Mouse (Mus musculus) layer of hippocampus, adult 9-10 months (tissue): Measurements from ENCODE around the gene Olfr247.
"Not testable (repeated sequence)": the region's sequence is repeated elsewhere in the genome, so short reads cannot be mapped to it uniquely, and the experiment has no call there.

Experiments used
- DNase-seq: peaks from one replicate; pipeline ENCODE4 v3.0.0; 2022; ENCODE audit warnings: low spot score

Olfr247 gene

DNA sequence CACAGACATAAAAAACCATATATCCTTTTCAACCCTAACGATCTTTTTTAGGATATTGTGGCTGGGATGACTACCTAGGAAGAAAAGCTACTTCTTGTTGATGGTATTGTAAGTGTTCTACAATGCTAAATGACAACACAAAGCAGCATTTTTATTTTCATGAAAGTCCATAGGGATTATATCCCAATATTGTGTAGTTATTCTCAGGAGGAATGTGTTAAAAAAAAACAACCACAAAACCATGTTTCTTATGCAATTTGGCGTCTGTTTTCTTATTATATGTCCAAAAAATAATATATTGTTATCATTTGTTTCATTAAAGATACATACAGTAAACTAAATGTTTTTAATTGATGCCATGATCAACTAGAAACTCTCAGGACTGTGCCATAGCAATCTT, at the start of gene Olfr247:
Olfr247 (minus strand) TSS at position 101 of the 400 bp plus-strand sequence.
- not testable (repeated sequence) for DNase-seq

DNA sequence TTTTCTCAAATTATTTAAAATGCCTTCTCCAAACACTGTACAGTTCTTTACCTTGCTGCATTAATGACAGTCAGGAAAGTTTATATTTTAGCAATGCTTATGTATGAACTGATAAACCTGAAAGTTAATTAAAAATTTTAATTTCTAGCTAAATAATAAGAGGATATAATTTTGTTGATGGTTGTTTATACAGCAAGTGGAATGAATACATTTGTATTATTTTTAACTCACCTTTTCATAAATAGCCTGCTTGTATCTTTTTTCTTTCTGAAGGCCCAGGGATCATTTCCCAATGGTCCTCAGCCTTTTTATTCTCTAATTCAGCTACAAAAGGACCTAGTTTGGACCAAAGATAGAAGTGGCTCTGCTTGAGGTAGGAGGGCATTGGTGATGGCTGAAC, 36.4 kb upstream of the Olfr247 start, which contains the start of gene Olfr820:
Olfr820 (plus strand) TSS at position 301 of the 400 bp plus-strand sequence.
- no peak for DNase-seq

DNA sequence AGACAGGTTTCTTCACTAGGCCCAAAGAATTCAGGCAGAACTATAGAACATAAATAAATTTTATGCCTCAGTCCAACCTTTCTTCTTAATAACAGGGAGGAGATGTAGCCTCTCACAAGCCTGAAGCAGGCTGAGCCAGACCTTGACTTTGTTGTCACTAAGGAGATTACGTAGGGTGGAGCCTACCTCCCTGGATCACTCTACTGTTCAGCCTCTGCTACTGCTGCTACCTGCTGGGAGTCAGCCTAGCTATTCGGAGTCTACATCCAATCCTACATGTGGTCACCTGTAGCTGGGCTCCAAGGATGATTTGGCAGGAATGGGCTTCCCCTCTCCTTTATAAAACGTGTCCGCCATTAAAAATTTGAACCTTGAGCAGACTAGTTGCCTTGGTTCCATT, 29.4 kb upstream of the Olfr247 start:
- DNase-seq: not testable (repeated sequence)

DNA sequence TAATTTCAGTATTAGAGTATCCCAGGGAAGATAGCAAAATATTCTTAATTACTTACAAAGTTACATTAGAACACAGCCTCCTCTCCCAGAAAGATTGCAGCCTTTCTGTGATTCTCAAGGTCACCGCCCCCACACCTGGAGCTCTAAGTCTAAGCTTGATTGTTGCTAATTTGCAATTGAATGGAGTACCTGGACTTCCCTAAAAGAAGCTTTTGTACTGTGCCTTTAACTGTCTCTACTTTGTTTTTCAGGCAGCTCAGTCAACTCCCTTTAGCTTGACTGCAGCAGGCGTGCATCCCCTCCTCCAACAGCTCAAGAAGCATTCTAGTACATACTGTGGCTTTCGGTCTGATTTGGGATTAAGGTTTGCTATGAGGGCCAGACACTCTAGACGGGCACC, 28.2 kb upstream of the Olfr247 start:
- not testable (repeated sequence) for DNase-seq

DNA sequence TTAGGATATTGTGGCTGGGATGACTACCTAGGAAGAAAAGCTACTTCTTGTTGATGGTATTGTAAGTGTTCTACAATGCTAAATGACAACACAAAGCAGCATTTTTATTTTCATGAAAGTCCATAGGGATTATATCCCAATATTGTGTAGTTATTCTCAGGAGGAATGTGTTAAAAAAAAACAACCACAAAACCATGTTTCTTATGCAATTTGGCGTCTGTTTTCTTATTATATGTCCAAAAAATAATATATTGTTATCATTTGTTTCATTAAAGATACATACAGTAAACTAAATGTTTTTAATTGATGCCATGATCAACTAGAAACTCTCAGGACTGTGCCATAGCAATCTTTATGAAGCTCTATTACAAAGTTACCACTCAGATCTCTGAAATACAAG, 9.0 kb upstream of the Olfr247 start, which contains the start of gene Gm10310:
Gm10310 (minus strand) TSS at position 101 of the 400 bp plus-strand sequence.
- DNase-seq: not testable (repeated sequence)

DNA sequence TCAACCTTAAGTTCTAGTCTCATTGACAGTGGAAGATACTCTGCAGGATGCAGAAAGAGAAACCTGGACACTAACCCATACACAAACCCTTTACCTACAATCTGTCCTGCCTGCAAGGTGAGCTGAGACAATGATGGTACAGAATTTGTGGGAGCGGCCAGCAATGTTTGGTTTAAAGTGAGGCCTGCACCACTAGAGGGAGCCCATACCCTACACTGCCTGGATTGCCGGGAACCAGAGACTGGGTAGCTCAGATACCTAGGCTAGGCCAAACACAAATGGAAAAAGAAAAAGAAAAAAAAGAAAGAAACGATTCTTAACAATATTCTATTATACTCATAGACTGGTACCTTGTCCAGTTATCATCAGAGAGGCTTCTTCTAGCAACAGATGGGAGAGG, 5.9 kb upstream of the Olfr247 start:
- DNase-seq: not testable (repeated sequence)

DNA sequence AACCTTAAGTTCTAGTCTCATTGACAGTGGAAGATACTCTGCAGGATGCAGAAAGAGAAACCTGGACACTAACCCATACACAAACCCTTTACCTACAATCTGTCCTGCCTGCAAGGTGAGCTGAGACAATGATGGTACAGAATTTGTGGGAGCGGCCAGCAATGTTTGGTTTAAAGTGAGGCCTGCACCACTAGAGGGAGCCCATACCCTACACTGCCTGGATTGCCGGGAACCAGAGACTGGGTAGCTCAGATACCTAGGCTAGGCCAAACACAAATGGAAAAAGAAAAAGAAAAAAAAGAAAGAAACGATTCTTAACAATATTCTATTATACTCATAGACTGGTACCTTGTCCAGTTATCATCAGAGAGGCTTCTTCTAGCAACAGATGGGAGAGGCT, 2.9 kb downstream of the Olfr247 start:
- not testable (repeated sequence) for DNase-seq

DNA sequence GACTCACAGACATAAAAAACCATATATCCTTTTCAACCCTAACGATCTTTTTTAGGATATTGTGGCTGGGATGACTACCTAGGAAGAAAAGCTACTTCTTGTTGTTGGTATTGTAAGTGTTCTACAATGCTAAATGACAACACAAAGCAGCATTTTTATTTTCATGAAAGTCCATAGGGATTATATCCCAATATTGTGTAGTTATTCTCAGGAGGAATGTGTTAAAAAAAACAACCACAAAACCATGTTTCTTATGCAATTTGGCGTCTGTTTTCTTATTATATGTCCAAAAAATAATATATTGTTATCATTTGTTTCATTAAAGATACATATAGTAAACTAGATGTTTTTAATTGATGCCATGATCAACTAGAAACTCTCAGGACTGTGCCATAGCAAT, 8.8 kb downstream of the Olfr247 start, which contains the start of gene Olfr819:
Olfr819 (minus strand) TSS at position 101 of the 400 bp plus-strand sequence.
- not testable (repeated sequence) for DNase-seq

DNA sequence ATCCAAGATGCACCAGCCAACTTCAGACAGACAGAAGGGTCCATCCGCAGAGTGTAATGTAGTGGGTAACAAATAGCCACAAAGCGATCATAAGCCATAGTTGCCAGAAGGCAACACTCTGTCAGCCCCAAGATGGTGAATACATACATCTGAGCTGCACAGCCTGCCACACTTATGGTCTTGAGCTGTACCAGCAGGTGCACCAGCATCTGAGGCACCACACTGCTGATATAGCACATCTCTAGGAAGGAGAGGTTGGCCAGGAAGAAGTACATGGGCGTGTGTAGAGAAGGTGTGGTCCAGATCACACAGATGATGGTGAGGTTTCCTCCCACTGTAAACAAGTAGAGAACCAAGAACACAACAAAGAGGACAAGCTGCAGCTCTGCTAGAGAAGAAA, 9.7 kb downstream of the Olfr247 start:
- DNase-seq: not testable (repeated sequence)

DNA sequence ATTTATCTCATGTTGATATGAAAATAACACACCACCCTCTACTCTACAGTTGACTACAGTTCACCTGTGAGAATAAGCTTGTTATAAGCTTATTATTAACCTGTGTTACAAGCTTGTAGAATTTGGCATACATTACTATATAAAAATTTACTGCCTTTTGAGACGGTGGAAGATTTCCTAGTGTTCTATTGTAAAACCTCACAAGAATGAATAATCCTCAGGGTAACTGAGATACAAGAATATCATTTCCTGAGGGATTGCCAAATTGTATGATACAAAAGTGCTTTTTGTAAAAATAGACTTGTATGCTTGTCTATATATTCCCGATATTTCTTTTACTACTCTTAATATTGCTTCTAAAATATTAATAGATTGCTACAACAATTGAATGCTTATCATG, 26.9 kb downstream of the Olfr247 start, which contains the start of gene Olfr818:
Olfr818 (minus strand) TSS at position 101 of the 400 bp plus-strand sequence.
- DNase-seq: no peak
